Mouse (Mus musculus): ENCODE measurements around the gene Usp4. TPM values are rescaled to one million over a fixed set of nuclear protein-coding genes. Genes with fewer than 3 reads are reported as not detected.
A peak's percentile ranks its signal among the peaks of the same experiment; 100 is the strongest.

The Usp4 gene
- total RNA-seq, 2 experiments from 2014 or later, result 102 to 105 TPM

- DNase-seq (ENCODE audit: low spot score in 2 of 2), result no peak
Measured at GRCm38 (mm10) chr9:108341139-108341475, 6.5 kb upstream of the Usp4 start.

- DNase-seq (ENCODE audit: low spot score in 2 of 2), result no peak
Measured at GRCm38 (mm10) chr9:108341801-108342200, 5.9 kb upstream of the Usp4 start.

- no peak for DNase-seq (ENCODE audit: low spot score in 2 of 2)
Measured at GRCm38 (mm10) chr9:108342301-108342831, 5.3 kb upstream of the Usp4 start.

GRCm38 (mm10) chr9:108343331-108343730 is 4.3 kb upstream of the Usp4 start:
- DNase-seq (ENCODE audit: low spot score in 2 of 2), result no peak

GRCm38 (mm10) chr9:108343835-108344234 is 3.8 kb upstream of the Usp4 start:
- no peak for DNase-seq (ENCODE audit: low spot score in 2 of 2)

- DNase-seq (ENCODE audit: low spot score in 2 of 2), result no peak
Measured at GRCm38 (mm10) chr9:108344471-108344870, 3.2 kb upstream of the Usp4 start.

GRCm38 (mm10) chr9:108347024-108347423 is 629 bp upstream of the Usp4 start:
- peak in 1 of 2 experiments; percentile 20 for DNase-seq (ENCODE audit: low spot score in 2 of 2)

GRCm38 (mm10) chr9:108348290-108348680 is 632 bp downstream of the Usp4 start:
- no peak for DNase-seq (ENCODE audit: low spot score in 2 of 2)

GRCm38 (mm10) chr9:108349727-108350126 is 2.1 kb downstream of the Usp4 start:
- no peak for DNase-seq (ENCODE audit: low spot score in 2 of 2)

GRCm38 (mm10) chr9:108378234-108378633 is 30.6 kb downstream of the Usp4 start:
- no peak for DNase-seq (ENCODE audit: low spot score in 2 of 2)

GRCm38 (mm10) chr9:108378736-108379135 is 31.1 kb downstream of the Usp4 start:
- DNase-seq (ENCODE audit: low spot score in 2 of 2), result no peak

GRCm38 (mm10) chr9:108379294-108379693 is 31.6 kb downstream of the Usp4 start:
- DNase-seq (ENCODE audit: low spot score in 2 of 2), result no peak

GRCm38 (mm10) chr9:108381382-108381781 is 33.7 kb downstream of the Usp4 start:
- DNase-seq (ENCODE audit: low spot score in 2 of 2), result no peak

- DNase-seq (ENCODE audit: low spot score in 2 of 2), result no peak
Measured at GRCm38 (mm10) chr9:108385006-108385405, 37.4 kb downstream of the Usp4 start.

- DNase-seq (ENCODE audit: low spot score in 2 of 2), result no peak
Measured at GRCm38 (mm10) chr9:108386816-108387215, 39.2 kb downstream of the Usp4 start.

GRCm38 (mm10) chr9:108388601-108389000 is 40.9 kb downstream of the Usp4 start:
- no peak for DNase-seq (ENCODE audit: low spot score in 2 of 2)

- DNase-seq (ENCODE audit: low spot score in 2 of 2), result peak in 1 of 2 experiments; percentile 49
Measured at GRCm38 (mm10) chr9:108389220-108389619, 41.6 kb downstream of the Usp4 start.

GRCm38 (mm10) chr9:108392676-108393075 is 45.0 kb downstream of the Usp4 start, which contains the start of gene 1700102P08Rik:
TSS of gene 1700102P08Rik (plus strand) at chr9:108392805.
- no peak for DNase-seq (ENCODE audit: low spot score in 2 of 2)

GRCm38 (mm10) chr9:108394191-108394590 is 46.5 kb downstream of the Usp4 start:
- DNase-seq (ENCODE audit: low spot score in 2 of 2), result no peak

GRCm38 (mm10) chr9:108395427-108395826 is 47.8 kb downstream of the Usp4 start:
- no peak for DNase-seq (ENCODE audit: low spot score in 2 of 2)

- no peak for DNase-seq (ENCODE audit: low spot score in 2 of 2)
Measured at GRCm38 (mm10) chr9:108398324-108398723, 50.7 kb downstream of the Usp4 start.

- peak; percentile 46 to 82 for DNase-seq (ENCODE audit: low spot score in 2 of 2)
Measured at GRCm38 (mm10) chr9:108401186-108401960, 53.7 kb downstream of the Usp4 start.

- peak in 1 of 2 experiments; percentile 66 for DNase-seq (ENCODE audit: low spot score in 2 of 2)
Measured at GRCm38 (mm10) chr9:108403081-108403480, 55.4 kb downstream of the Usp4 start.
